Mouse (Mus musculus) bone marrow macrophage, adult 2 months (primary cell): Measurements from ENCODE around the gene Cyp2t4.

Source experiments
- CTCF ChIP-seq: IDR thresholded peaks from 2 replicates; pipeline ENCODE4 v1.5.1; 2012; ENCODE audit warnings: low read depth, mild to moderate bottlenecking, low read length, moderate library complexity
- POLR2A ChIP-seq: IDR thresholded peaks from 2 replicates; pipeline ENCODE4 v1.6.1; 2012; ENCODE audit warnings: mild to moderate bottlenecking, low read depth, low read length, borderline replicate concordance

GRCm38 (mm10) chr7:27179217-27179918, 25.9 kb downstream of the Cyp2t4 start:
- TF ChIP-seq CTCF (no peak), POLR2A (no peak)
